26 mouse cellular contexts compared by ENCODE assay signal in the genomic region with DNA sequence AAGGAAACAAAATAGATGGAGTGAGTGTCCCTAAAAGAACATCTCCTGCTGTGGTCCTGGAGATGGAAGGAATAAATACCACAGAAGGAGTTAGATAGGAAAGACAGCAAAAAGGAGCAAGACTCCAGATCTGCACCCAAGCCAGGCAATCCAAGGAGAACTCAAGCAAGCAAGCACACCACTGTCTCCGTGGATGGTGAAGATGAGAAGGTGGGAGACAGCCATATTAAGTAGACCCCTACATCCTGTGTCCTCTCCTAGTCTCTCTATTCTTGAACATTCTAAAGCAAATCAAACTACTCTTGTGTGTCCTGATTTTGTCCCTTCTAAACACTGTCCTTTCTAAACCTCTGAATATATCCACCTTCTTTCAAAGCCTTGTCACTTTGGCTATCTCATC. TPM values are rescaled to one million over a fixed set of nuclear protein-coding genes. Genes with fewer than 3 reads are reported as not detected.
"Had no signal": no experiment of that assay in that cellular context is flagged by ENCODE, and none has a peak within 500 bp of the region (broad histone marks: within the 10 kb centered on the region; RNA-seq: fewer than 3 reads in every experiment).

No protein-coding gene starts in this region.

- H3K27me3 ChIP-seq: limb, embryonic 12.5 days; limb, embryonic 13.5 days; limb, embryonic 15.5 days; liver, embryonic 12.5 days; liver, embryonic 13.5 days; liver, embryonic 15.5 days; lung, embryonic 15.5 days; midbrain, embryonic 12.5 days; neural tube, embryonic 12.5 days; neural tube, embryonic 13.5 days had no signal

- H3K27ac ChIP-seq: limb, embryonic 10.5 days; limb, embryonic 12.5 days; limb, embryonic 13.5 days; limb, embryonic 15.5 days; liver, embryonic 12.5 days; liver, embryonic 13.5 days; liver, embryonic 14.5 days; liver, embryonic 15.5 days; lung, embryonic 15.5 days; midbrain, embryonic 10.5 days; midbrain, embryonic 12.5 days; midbrain, embryonic 13.5 days; neural tube, embryonic 12.5 days; neural tube, embryonic 13.5 days had no signal

- ATAC-seq: liver, embryonic 12.5 days; liver, postnatal 0 days; midbrain, embryonic 13.5 days; midbrain, embryonic 16.5 days had no signal

- H3K4me2 ChIP-seq: limb, embryonic 12.5 days; limb, embryonic 13.5 days; limb, embryonic 15.5 days; liver, embryonic 11.5 days; liver, embryonic 12.5 days; liver, embryonic 13.5 days; liver, embryonic 15.5 days; lung, embryonic 14.5 days; lung, embryonic 15.5 days; midbrain, embryonic 12.5 days; midbrain, embryonic 13.5 days; neural tube, embryonic 12.5 days; neural tube, embryonic 13.5 days had no signal

- H3K36me3 ChIP-seq: limb, embryonic 10.5 days; limb, embryonic 12.5 days; limb, embryonic 13.5 days; limb, embryonic 15.5 days; liver, embryonic 12.5 days; liver, embryonic 13.5 days; liver, embryonic 15.5 days; lung, embryonic 15.5 days; midbrain, embryonic 10.5 days; midbrain, embryonic 12.5 days; midbrain, embryonic 13.5 days; neural tube, embryonic 12.5 days; neural tube, embryonic 13.5 days had no signal

- H3K9ac ChIP-seq: limb, embryonic 12.5 days; limb, embryonic 13.5 days; limb, embryonic 15.5 days; liver, embryonic 12.5 days; liver, embryonic 13.5 days; liver, embryonic 14.5 days; liver, embryonic 15.5 days; liver, postnatal 0 days; lung, embryonic 14.5 days; lung, embryonic 15.5 days; midbrain, embryonic 12.5 days; midbrain, embryonic 13.5 days; neural tube, embryonic 12.5 days; neural tube, embryonic 13.5 days had no signal

- H3K4me1 ChIP-seq: neural tube, embryonic 12.5 days had no signal

- H3K4me3 ChIP-seq: limb, embryonic 10.5 days; limb, embryonic 12.5 days; limb, embryonic 13.5 days; limb, embryonic 15.5 days; liver, embryonic 12.5 days; liver, embryonic 13.5 days; liver, embryonic 15.5 days; lung, embryonic 15.5 days; midbrain, embryonic 10.5 days; midbrain, embryonic 12.5 days; midbrain, embryonic 13.5 days; neural tube, embryonic 12.5 days; neural tube, embryonic 13.5 days had no signal

- H3K9me3 ChIP-seq: limb, embryonic 10.5 days; limb, embryonic 12.5 days; limb, embryonic 13.5 days; limb, embryonic 15.5 days; liver, embryonic 12.5 days; liver, embryonic 13.5 days; liver, embryonic 15.5 days; lung, embryonic 15.5 days; megakaryocyte, embryonic 14.5 days; midbrain, embryonic 10.5 days; midbrain, embryonic 12.5 days; midbrain, embryonic 13.5 days; neural tube, embryonic 12.5 days; neural tube, embryonic 13.5 days had no signal

- DNase-seq: left cerebral cortex, postnatal 4 days; liver, embryonic 13.5 days; lung, adult 2 months; lung, postnatal 14 days; midbrain, embryonic 14.5 days had no signal

RNA-seq across cellular contexts. Expression of a gene that starts 19.1 kb away (rescaled TPM):
- total RNA-seq: megakaryocyte-erythroid progenitor cell, adult 5-6 weeks; monocyte, adult 5-6 weeks had no signal
- polyA plus RNA-seq: macrophage had no signal
